Mouse (Mus musculus): ENCODE data around the gene Igfals. TPM values are rescaled to one million over a fixed set of nuclear protein-coding genes. Genes with fewer than 3 reads are reported as not detected.
A peak's percentile ranks its signal among the peaks of the same experiment; 100 is the strongest.

The Igfals gene
- 1 to 10 TPM; 3.8 to 4.4 TPM for total RNA-seq (2021)
- long read RNA-seq, experiment 1, partial matches to known transcripts, result 0 of 7 reads
- long read RNA-seq, experiment 1, other reads (novel, unspliced or antisense), result 3 of 7 reads
- long read RNA-seq, experiment 2, partial matches to known transcripts, result 0 of 8 reads
- long read RNA-seq, experiment 2, other reads (novel, unspliced or antisense), result 2 of 8 reads

DNA sequence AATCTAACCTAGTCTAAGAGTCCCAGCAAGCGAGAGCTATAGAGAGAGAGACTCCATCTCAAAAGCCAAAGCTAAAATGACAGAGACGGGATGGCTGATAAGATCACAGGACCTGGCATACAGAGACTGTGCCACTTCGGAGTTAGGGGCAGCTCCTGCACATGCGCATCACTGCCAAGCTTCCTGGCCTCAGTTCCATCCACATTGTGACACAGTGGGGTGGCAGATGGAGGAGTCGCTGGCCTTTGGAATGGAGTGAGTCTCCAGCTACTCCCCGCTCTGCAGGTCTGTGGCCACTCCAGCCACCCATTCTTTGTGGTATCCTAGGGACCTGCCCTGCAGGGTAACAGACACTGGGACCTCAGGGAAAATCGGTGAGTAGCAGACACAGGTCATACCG, at the start of gene Igfals:
TSS of gene Igfals (plus strand) at position 222 of the 400 bp plus-strand sequence.
- DNase-seq, result no peak

DNA sequence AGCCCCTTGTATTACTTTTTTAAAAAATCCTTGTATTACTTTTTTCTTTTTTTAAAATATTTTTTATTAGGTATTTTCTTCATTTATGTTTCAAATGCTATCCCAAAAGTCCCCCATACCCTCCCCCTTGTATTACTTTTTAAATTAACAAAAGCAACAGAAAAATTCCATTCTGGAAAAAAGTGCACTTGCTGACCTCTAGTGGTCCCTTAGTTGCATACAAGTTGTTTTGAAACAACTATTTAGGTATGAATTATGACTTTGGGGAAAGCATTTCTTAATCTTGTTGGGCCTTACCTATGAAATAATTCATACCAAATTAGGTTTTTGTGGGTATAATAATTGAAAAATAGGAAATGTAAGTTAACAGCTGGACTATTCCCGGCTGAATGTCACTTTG, 48.3 kb upstream of the Igfals start:
- no peak for DNase-seq

DNA sequence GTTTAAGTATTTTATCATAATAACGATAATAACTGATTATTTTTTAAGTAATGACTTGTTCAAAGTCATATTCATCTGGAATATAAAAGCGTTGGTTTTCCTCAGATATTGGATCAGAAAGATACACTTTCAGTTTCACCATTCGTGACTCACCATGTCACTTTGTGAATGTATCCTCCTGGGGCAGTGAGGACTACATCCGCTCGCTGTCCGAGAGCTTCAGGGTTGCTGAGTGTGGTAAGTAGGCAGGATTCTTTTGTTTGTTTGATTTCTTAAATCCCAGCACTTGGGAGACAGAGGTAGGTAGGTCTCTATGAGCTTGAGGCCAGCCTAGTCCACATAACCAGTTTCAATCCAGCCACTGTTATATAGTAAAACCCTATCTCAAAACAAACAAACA, 47.6 kb upstream of the Igfals start:
- no peak for DNase-seq

DNA sequence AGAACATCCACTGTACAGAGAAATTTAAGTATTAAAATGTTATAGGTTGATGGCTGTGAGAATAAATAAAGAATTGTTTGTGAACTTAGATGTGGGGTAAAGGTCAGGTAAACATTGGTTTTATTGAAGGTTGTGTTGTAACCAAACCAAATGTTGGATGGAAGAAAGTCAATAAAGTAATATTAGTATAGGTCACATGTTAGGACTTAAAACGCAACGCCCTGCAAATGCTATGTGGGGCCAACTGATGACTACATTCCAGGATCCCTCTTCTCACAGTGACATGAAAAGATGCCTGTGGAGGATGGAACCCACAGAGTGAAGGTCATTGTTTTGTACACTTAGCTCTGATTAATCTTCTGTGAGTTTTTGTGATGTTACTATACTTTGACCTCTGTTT, 46.3 kb upstream of the Igfals start:
- no peak for DNase-seq

DNA sequence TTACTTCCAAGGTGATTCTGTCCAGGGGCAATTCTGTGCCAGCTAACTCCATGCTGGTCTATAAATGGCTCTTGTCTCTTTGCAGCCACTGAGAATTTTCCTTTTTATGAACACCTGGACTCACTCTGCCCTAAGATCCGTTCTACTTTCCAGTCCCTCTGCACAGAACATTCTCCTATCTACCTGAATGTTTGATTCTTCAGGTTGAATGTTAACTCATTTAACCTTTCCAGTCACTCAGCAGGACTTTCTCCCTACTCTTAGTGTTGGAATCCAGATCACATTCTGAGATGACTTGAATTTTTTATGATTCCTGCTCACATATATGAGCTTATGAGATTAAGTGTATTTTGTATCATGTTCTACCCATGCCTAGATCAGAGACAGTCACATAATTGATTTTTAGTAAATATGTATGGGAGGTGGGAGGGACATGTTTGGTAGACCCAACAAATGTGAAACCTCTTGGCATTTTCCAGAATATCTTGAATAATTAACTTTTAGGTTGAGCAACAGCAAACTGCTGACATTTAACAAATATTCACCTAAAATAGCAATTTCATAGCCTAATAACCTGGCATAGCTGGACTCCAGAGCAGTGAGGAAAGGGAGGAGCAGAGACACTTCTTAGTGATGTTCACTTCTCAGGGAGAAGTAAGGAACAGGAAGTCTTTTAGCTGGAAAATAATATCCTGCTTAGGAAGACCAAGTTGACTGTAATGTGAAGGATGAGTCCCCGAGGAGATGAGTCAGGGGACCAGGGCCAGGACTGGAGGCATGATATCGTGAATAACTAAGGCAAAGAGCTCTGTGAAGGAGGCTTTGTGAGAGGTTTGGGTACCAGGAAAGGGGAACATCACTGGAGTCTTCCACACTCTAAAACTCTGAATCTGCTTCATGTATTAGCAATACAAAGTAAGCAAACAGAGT, 44.2 kb upstream of the Igfals start:
- DNase-seq, result no peak

DNA sequence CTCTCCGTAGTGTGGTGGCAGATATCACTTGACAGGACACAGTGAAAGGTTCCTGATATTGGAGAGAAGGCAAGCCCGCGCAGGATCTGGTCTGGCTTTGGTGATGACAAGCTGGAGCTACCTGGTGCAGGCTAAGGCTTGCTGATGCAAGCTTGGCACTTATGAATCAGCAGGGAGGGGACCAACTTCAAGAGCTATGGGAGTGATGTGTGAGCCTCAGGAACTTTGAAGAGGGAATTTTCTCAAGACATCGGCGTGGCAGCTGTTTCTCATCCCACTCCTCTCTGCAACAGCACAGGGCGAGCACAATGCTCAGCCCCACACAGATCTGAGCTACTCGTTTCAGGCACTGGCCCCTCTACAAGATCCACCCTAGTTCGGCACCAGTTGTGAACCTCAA, 26.0 kb upstream of the Igfals start, which contains the start of gene Hagh:
TSS of gene Hagh (plus strand) at position 302 of the 400 bp plus-strand sequence.
- DNase-seq, result no peak

DNA sequence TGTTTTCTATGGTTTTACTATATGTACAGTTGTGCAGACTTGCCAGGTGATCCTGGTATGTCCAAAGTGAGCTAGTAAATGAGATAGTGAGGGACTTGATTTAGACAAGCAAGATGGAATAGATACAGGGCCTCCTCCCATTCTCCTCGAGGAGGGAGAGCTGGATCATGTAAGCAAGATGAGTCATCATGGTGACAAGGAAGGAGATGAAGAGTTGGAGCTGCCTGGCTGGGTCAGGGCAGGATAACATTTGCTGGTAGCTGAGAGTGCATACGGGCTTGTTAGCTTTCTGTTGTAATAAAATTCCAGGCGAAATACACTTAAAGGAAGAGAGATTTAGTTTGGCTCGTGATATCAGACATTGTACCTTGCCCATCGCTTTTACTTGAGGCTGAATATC, 25.5 kb upstream of the Igfals start:
- DNase-seq, result no peak

DNA sequence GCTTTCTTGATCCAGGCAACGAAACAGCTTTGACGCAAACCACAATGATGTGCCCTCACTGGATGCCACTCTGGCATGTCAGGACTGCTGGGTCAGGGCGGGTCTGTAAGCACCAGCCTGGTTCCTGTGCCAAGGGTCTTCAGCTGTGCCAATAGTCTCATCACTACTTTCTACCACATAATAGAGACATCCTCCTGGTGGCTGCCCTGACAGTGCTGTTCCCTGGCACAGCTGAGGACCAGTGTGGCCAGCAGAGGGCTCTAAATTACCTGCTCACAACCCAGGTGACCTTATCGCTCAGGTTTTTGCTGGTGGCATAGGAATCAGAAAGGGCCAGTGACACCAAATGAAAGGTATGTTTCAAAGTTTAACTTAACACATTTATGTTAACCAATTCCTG, 24.7 kb upstream of the Igfals start:
- no peak for DNase-seq

DNA sequence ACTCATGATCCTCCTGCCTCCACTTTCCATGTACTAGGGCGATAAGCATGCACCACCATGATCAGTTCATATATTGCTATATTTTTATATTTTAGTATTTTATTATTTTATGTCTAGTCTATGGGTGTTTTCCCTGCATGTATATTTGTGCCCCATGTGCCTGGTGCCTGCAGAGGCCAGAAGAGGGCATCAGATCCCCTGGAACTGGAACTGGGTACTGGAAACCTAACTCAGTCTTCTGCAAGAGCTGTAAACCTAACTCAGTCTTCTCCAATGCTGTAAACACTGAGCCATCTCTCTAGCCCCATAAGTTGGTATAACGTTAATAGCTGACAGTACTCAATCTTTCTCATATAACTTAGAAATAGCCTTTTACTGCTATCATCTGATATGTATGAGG, 23.2 kb upstream of the Igfals start:
- no peak for DNase-seq

DNA sequence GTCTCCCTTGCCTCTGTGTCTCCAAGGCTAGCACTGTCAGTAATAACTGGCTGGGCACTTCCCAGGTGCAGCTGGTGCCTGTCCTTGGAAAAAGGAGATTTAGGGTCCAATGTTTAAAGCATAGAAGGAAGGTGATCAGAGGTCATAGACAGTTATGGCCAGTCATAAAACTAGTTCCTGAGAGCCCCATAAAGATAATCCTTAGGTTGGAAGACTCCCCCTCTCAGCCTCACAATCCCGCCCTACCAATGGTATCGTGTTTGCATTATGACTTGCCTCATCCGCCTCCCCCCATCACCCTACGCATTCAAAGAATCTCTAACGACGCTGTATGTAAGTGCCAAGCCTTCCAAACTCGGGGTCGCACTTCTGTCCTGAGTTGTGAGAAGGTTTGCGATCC, 21.3 kb upstream of the Igfals start:
- DNase-seq, result no peak

DNA sequence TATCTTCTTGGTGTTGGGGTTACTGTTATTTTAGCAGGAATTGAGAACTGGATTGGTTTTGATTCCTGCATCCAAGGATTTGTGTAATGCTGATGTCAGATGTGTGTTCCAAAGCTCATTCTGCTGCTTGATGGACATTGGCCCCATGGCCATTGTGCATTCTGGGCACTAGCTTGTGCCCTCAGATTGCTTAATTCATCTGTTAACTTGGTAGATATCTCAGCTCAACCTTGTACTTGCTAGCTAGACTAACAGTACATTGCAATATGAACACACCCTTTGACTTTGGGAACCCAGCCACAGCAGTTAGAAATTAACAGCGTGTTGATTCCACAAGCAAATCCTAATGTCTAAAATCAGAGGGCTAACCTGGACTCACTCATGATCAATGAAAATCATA, 18.4 kb upstream of the Igfals start:
- DNase-seq, result no peak

DNA sequence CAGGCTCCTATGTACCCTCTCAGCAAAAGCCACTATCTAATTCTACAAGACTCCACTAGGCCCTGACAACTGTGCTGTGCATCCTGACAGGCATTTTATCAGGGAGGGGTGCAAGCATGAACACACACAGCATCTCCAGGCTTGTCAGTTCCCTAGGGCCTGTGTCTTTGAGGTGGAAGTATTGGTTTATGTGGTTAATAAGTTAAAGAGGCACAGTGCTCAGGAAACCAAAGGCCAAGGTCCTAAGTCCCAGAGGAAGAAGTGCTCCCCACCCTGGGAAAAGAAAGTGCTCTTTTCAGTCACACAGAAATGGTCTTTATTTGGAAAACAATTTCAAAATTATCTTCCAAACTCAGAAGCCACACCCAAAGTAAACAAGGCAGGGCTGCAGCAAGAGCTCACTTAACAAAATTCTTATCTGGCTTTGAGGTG, 17.2 kb upstream of the Igfals start:
- DNase-seq, result no peak

DNA sequence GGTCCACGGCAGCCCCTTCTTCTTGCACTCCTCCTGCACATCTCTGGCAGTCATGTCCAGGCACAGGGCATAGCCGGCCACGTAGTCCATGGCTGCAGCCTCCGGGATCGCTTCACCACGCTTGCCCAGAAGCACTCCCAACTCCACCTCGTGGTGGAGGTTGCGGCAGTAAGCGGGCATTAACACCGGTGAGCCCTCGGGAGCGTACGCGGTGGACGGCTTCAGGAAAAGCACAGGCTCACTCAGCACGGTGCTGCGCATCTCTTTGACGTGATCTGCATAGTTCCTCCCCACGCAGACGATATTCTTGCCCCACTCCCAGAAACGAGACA, 16.1 kb upstream of the Igfals start:
- no peak for DNase-seq

DNA sequence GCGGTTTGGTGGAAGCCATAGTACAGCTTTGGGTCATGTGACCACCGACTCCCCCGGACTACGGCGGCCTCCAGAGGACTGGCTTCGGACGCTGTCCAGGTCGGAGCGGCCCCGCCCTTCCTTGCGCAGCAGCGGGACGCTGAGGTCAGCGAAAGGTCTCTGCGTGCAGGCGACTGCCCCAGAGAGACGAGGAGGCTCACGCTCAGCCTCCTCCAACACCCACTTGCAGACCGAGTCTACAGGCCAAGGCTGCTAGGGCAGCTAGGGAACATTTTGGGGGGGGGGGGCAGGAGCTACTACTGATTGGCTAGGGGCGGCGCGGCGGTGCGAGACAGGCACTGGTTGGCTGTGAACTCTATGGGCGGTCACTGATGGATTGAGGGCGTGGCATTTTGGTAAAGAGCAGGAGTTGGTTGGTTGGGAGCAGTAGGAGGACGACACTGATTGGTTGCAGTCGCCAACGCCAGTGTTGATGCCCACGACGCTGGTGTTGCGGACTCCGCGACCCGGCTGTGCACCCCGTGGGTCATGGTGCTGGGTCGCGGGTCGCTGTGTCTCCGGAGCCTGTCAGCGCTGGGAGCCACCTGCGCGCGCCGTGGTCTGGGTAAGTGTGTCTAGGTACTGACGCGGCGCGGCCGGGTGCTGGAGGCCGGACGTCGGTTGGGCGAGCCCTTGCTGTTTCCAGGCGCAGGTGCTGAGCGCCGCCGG, 15.6 kb upstream of the Igfals start, which contains the start of gene Fahd1:
TSS of gene Fahd1 (minus strand) at position 300 of the 708 bp plus-strand sequence.
- DNase-seq, result peak; percentile 97

DNA sequence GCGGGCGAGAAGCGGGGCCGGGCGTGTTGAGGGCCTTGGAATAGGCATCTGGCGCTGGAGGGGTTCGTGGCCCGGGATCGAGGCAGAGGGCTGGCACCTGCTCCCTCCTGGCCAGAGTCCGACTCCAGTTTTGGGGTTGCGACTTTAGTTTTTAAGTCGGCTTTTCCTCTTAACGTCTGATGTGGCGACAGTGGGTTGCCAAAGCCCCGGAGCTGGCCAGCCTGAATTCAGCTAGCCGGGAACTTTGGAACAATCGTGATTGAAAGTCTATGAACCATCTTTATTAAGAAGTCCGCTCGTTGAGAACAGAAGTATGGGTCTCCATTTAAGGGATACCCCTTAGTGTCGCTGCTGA, 15.0 kb upstream of the Igfals start:
- no peak for DNase-seq

DNA sequence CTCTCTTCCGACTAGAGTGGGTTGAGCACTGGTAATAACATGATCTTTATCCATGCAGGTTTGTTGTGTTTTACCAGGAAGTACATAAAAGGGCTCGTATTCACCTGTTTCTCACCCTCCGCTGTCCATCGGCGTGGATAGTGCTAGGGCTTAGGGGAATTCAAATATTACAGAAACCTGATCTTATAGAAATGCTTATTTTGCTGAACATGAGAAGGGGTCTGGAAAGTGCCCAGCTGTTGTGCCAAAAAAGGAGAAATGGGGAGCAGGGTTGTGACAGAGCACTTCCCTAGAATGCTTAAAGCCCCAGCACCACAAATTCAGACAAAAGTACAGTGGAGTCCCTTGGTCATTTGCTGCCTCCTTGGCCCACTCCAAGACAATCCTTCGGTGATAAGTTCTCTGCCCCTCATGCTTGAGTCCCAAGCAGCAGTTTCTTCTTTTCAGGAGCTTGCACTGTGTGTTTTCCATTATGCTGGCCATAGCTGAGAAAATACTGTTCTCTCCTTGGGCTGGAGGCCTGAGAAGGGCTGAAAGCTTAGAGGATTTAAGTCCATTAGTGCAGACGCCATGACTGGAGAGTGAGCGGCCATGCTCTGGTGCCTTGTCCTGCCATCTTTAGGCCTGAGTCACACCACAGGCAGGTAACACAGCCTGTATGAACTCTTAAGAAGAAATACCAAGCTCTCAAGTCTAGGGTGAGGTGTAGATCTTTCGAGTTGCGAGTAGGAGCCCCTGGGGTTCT, 14.2 kb upstream of the Igfals start:
- no peak for DNase-seq

DNA sequence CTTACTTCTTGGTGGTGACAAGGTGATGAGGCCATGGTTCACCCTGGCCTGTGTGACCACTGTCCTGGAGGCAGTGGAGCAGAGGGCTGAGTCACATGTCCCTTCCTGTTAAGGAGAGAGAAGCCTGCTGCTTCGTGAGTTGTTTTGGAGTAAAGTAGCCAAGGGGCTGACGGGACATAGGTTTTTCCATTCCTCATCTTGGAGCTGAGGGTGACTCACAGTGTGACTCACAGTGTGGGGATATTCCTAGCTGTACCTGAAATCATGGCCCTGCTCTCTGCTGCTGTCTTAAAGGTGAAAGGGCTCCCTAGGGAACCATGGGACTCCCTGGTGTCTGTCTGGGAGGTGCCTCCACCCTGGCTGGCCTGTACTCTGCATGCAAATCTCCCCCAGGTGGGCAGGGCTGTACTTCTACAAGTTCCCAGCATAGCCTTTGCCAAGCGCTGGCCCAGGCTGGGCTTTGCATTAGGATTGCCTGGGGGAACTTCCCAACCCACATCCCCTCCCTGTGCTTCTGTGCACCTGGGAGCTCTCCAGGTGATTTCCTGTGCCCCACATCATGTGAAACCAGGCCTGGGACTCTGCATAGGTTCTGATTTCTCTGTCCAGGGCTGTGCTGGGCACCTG, 9.8 kb upstream of the Igfals start:
- DNase-seq, result no peak

DNA sequence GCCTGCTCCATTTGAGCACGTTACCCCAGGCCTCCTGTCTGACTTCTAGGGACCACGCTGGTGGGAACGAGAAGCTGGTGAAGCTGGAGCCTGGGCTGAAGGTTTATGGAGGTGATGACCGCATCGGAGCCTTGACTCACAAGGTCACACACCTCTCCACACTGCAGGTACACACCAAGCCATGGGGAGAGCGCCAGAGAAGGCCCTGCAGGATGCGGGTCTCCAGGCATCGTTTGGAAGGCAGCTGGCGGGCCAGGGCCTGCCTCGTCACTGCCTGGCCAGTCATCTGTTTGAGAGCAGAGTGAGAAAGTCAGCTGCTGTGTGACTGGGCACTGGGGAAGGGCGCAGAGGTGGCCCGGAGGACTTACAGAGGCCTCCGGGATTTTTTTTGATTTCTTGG, 9.2 kb upstream of the Igfals start:
- DNase-seq, result no peak

DNA sequence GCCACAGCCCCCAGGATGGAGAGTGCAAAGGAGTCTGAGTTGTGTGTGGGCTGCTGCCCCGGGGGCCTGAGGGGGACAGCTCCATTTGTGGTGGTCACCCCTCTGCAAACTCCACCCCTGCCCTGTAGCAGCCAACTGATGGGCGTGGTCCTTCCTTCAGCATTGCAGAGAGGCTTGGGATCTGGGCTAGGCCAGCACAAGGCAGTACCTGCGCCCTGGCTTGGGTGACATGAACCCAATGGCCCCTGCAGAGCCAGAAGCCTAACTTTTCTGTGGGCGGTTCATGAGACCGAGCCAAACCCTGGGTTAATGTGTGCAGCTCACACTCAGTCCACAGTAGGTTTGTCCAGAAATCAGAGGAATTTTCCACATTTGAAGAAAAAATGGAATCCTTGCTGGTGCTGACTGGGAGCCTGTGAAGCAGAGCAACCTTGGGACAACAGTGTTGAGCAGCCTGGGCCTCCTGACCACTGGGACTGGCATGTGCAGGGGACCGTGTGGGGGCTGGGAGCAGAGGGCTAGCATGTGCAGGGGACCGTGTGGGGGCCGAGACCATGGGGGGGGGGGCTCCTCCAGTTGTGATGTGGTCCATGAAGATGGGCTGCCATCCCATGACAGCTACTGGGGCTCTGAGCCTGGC, 7.8 kb upstream of the Igfals start:
- no peak for DNase-seq

DNA sequence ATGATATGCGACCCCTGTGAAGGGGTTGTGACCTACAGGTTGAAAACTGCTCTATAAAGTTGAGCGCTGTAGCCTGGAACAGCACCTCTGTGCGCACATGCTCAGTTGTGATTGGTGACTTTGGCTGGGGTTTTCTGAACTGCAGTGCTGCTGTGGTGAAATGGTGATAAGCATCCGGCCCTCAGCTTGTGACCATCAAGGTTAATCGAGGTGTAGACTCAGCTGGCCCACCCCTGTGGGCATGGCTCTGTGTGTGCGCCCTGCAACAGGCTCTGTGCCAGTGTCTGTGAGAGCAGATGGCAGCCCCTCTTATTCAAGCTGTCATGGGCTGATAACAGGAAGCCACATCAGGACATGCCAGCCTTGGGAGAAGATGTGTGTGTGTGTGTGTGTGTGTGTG, 6.8 kb upstream of the Igfals start:
- DNase-seq, result no peak

DNA sequence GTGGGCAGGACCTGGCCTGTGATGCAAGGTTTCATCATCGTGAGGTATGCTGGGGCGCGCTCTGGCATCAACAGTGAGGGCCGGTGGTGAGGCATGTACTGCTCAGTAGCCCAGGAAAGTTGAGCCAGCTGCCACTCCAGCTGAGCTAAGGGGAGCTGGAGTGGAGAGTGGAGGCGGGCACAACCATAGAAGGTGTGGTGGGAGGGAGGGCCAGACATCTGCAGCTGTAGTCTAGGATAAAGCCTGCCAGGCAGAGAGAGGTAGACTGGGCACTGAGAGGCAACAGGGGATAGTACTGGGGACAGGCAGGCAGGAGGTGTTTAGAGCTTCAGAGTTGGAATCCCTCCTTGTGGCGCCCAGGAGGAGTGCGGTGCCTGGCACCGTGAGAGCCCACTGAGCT, 5.7 kb upstream of the Igfals start:
- no peak for DNase-seq

DNA sequence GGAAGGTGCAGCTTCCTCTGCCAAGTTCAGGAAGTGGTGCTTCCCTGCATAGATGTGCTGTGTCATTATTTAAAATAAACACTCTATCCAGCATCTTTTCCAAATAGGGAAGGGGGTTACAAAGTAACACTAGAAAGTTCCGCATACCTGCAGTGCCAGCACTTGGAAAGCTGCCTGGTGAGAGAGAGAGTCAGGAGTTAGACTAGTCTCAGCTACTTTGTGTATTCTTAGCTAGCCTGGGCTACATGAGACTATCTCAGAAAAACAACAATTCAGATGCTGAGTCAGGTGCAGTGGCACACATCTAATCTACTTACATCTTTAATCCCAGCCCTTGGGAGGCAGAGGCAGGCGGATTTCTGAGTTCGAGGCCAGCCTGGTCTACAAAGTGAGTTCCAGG, 4.0 kb upstream of the Igfals start:
- no peak for DNase-seq

All from gastrocnemius, postnatal 25 days (tissue).